Mouse (Mus musculus) urinary bladder, adult 18-20 months (tissue): ENCODE data around the gene Rasgef1b.
"Not testable (repeated sequence)": the region's sequence is repeated elsewhere in the genome, so short reads cannot be mapped to it uniquely, and the experiment has no call there.

Experiments used
- DNase-seq, 2 experiments: peaks; one replicate each; pipeline ENCODE4 v3.0.0; 2022; ENCODE audit warnings: low spot score in 2 of 2, mixed read lengths in 2 of 2

Rasgef1b gene

DNA sequence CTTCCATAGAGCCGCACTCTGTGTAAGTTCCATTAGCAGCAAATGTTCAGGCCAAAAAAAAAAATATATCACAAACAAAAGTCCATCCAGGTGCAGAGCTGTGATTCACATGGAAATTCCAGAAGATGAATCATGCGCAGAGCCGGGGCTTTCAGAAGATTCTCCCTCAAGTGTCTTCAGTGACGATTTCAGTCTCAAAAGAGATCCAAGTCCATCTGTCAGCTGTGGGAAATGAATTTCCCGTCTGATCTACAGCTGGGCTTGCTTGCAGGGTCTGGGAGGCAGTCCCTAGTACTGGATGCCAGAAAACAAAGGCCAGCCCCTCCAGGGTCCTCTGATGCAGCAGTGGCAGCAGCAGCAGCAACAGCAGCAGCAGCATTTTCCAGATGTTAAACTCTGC is 510.5 kb downstream of the Rasgef1b start:
- DNase-seq: no peak

DNA sequence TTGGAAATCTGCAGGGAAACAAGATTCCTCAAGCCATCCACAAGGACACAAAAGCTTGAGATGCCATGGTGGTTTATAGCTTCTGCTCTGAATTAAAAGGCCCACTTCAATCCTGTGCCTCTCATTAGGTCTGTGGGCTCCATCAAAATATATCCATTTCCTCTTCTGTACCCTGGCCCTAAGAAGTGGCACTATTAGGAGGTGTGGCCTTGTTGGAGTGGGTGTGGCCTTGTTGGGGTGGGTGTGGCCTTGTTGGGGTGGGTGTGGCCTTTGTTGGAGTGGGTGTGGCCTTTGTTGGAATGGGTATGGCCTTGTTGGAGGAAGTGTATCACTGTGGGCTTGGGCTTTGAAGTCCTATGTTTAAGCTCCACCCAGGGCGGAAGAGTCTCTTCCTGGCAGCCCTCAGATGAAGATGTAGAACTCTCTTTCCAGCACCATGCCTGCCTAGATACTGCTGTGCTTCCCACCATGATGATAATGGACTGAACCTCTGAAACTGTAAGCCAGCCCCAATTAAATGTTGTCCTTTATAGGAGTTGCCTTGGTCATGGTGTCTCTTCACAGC is 512.2 kb downstream of the Rasgef1b start:
- DNase-seq: not testable (repeated sequence)

DNA sequence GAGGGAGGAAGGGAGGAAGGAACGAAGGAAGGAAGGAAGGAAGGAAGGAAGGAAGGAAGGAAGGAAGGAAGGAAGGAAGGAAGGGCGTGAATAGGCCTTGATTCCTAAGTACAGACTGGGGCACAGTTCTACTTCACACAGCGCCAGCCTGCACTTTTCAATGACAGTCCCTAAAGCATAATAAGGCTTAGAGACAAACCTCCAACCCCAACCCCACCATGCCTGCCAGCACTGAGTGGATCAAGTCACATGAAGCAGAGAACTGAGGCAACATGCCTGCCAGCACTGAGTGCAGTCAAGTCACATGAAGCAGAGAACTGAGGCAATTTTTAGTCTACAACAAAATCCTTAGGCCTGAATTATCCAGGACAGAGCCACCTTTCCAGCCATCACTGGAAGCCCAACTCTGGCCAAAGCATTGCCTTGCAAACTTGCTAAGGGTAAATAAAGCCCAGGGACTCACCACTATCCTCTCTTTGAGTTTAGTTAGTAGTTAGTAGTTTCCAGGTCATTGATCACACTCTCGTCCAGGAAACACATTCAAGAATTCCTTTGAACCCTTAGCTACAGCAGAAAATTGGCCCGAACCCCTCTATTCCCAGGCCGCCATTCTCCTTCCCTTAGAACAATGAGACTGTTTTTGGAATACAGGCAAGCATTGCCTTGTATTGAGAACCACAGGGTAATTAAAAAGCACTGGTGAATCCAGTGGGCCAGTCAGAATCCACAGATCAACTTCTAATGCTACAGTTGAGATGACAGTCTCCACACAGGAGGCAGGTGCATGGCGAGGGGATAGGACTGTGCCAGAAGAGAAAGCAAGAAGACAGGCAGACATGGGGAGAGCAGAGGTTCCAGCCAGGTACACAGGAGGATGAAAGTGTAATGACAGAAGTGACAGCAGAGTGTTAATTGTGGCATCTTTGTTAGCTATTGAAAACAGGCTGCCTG is 513.4 kb downstream of the Rasgef1b start:
- no peak for DNase-seq

DNA sequence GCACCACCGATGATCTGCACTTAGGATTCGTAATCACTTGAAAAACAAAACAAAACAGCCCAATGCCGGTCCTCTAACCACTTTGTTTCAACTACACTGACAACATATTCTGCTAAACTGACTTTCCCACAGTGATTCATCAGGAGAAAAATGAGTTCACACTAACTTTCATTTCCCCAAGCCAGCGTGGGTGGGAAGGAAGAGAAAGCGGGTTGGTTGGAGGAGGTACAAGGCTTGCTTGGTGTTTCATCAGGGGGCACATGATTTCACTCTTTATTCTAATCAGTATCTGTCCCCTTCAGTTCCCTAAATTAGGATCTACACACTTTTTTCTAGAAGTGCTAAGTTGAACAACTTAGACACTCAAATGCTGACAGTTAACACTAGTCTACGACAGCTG is 514.5 kb downstream of the Rasgef1b start:
- DNase-seq: peak in 1 of 2 experiments; percentile 12

DNA sequence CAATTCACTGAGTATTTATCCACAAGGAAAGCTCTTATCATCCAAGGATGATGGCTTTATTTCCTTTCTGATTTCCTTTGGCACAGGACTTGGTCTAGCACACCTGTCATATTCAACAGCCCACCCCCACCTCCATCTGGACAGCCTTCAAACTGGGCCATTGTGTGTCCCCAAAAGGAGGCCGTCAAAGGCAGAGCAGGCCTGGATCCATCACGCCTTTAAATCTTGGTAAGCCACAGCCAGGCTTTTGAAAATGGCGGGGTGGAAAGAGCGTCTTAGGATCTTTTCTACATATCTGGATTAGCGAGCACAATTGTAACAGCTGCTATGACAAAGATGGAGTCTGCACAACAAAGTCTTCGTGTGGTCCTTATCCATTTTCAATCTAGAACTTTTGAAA is 515.7 kb downstream of the Rasgef1b start:
- DNase-seq: no peak

DNA sequence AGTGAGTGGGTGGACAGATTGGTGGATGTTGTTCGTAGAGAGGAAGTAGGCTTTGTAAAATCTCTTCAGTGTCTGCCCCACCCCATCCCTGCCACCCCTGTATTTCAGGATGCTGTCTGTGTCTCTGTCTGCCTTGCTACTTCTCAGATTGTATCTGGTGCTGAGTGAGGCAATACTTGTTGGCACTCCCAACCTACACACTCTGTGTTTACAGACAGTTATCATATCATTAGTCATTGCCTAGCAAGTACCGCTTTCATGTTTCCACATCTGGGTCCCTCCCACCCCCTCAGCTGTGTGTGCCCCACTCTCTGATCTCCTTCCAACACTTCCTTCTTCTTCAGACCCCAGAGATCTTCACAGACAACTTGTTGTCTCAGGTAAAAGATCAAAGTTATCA is 525.4 kb downstream of the Rasgef1b start:
- DNase-seq: peak in 1 of 2 experiments; percentile 29

DNA sequence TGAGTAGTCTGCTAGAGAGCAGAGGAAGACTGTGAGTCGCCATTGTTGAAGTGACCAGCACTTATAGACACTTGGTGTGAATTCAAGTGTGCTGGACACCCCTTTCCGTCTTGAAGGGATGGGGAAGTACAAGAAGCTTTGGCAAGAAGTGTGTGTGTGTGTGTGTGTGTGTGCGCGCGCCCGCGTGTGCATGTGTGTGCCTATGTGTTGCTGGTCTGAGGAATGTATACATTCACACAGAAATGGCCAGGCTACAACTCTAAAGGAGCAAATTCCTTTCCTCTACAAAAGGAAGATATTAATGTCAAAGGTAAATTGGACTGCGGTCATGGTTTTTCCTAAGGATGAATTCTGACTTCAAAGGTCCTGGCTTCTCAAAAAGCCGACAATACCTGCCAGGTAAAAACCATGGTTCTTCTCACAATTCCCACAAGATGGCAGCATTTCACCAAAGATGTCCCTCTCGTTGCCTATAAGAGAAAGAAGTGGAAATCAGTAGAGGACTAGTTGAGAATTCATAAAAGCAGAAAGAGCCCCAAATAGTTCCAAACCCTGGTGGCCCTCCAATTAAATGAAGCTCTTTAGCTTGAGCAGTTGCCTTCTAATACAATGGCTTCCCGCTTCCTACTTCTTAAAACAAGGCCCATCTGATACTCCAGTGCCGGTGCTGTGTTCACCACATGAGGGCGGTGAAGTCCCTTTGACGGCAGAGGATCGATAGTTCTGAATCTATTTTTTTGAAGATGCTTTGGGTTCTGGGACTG is 526.6 kb downstream of the Rasgef1b start:
- DNase-seq: peak; percentile 24 to 31

DNA sequence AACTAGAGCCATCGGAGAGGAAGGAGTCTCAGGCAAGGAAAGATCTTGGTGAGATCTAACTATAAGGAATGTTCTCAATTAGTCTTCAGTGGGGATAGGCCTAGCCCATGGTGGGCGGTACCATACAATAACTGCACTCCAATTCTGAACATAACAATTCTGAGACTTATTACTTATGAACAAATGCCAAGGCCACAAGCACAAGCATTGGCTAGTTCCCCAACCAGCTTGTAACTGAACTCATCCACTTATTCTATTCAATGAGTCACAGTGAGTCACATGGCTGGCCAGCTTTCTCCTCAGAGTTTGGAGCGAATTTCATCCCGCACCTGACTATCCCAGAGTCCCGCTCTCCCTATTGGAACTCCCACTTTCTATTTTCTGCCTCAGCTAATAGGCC is 533.4 kb downstream of the Rasgef1b start:
- no peak for DNase-seq

DNA sequence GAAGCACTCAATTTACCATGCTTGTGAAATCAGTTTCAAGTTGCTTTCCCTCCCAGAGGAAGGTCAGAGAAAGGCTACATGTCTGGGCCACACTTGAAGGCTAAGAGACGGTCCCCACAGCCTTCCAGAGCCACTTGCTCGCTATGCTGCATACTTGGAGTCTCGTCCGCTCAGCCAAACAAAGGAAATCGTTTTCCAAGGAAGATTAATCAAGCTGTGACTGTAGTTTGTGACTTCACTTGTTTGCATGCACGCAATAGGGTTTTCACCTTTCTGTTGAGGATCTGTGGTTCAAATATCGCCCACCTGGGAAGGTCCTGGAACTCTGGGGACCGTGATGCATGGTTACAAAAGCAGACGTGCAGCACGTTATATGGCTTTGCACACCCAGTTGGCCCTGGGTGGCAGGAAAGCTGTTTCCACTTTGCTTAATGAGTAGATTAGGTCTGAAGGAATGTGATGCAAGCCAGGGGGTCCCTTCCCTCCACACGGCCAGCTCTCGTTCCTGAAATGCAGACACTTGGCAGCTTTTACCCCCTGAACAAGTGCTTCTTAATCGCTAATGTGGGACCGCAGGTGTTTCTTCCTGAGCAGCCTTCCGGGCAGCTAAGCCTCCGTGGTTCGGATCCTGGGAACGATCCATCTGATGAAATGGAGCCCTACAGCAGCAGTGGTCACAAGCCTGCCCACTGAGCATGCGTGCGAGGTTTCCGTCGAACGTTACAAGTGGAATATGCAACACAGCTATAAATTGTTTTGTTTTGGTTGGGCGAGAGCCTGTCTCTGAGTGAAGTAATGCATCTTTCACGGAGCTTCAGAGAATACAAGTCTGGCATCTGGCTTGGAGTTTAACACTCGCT is 537.7 kb downstream of the Rasgef1b start:
- no peak for DNase-seq

DNA sequence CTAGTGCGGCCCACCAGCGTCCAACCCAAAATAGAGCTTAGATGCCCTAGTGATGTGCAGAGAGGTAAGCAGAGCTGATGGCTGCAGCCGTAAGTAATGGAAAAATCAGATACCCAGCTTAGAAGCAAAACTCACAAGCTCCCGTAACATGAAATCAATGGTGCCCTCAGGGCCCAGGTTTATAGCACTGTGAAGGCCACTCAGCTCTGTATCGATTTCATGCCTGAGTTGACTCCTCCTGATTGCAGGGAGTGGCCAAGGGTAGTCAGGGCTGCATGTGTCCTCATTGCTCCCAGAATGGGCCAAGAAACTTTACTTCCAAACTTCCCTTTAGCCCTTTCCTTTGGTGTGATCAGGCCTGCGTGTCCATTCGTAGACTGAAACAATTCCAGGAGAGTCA is 545.2 kb downstream of the Rasgef1b start:
- no peak for DNase-seq

DNA sequence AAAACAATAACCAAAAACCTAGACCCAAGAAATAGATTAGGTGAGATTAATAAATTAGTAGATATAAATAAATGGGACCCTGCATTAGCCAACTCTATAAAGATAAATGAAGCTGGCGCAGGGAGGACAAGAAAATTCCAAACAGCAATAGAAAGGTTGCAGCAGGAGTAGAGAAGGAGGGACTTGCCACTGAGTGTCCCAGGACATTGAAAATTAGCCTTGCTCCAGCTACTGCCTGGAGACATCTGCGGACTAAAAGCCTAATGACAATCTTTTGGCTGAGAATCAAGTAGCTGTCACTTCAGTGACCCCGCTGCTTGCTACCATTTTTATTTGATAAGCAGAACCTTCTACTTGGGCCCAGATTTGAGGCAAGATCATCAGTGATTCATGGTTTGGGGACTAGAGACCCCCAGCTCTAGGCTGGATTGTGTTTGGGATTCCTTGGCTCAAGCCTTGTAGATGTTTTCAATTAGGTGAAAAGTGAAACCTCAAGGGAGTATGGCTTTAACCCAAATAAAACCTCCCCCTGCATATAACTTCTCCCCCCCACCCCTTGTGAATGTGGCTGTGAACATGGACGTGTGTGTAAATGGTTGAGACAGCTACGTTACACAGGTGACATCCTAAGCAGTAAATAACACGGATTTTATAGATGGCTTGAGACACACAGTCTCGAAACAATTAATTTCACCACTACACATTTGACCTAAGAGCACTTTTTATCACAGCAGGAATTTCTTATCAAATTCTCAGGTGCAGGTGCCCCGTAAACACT is 554.1 kb downstream of the Rasgef1b start:
- no peak for DNase-seq

DNA sequence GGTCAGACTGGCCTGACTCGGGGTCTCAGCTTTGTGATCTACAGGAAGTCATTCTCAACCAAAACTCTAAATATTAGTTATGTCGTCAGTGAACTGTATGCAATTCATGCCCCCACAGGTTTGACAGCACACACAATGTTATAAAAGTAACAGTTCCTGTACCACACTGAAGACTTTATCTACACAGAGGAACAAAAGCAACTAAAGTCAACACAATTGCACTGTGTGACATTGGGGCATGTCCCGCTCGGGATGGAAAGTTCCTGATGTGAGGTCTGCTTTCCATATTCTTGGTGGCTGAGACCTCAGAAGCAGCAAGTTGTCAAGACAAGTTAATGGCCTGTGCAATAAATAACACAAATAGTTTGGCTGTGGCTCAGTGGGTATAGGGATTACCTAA is 559.0 kb downstream of the Rasgef1b start:
- no peak for DNase-seq

DNA sequence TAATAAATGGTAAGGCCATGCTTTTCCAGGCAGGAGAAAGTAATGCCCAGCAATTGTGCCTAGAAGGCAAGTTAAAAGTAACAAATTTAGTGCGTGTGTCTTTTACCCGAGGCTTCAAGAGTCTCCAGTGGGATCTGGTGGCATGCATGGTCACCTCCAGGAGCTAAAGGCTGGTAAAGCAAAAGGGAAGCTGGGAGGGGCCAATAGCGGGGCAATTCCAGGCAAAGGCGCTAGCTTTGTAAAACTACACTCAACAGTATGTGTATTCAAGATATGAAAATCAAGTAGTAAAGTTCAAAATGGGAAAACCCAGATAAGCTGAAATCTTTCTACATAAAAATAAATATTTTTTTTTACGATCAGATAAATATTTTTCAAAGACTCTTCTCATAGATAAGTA is 561.1 kb downstream of the Rasgef1b start:
- DNase-seq: no peak
